Mouse (Mus musculus) midbrain, postnatal 0 days (tissue): ENCODE results near the gene Orai2. TPM values are rescaled to one million over a fixed set of nuclear protein-coding genes. Genes with fewer than 3 reads are reported as not detected.
"Not testable (repeated sequence)": the region's sequence is repeated elsewhere in the genome, so short reads cannot be mapped to it uniquely, and the experiment has no call there.

Source experiments
- ATAC-seq: fragments of 200-750 bp; cut with Nextera tagmentation; 2 replicates; pipeline ENCODE4 v1.8.0; 2017; ENCODE audit warnings: moderate number of reproducible peaks, mild to moderate bottlenecking, moderate TSS enrichment, moderate library complexity; ENCODE audit not compliant: low FRiP score
- DNase-seq: peaks from one replicate; pipeline ENCODE4 v3.0.0-alpha.2; 2015; ENCODE audit warnings: low spot score
- H3K27ac ChIP-seq: fragments of 300-500 bp; sonication (generic); 2 replicates; pipeline ENCODE4 v1.5.1; 2014; ENCODE audit warnings: low read depth, mild to moderate bottlenecking, low read length, mixed read lengths
- H3K27me3 ChIP-seq: fragments of 300-500 bp; sonication (generic); 2 replicates; pipeline ENCODE4 v1.6.1; 2014; ENCODE audit warnings: low read length, control low read depth, mixed read lengths; ENCODE audit not compliant: insufficient read depth
- H3K36me3 ChIP-seq: fragments of 300-500 bp; sonication (generic); 2 replicates; pipeline ENCODE4 v1.6.1; 2014; ENCODE audit warnings: low read length, control low read depth, mixed read lengths; ENCODE audit not compliant: insufficient read depth
- H3K4me1 ChIP-seq: fragments of 300-500 bp; sonication (generic); 2 replicates; pipeline ENCODE4 v1.6.1; 2014; ENCODE audit warnings: mild to moderate bottlenecking, control low read depth, antibody characterized with exemption, low read length, mixed read lengths; ENCODE audit not compliant: insufficient read depth
- H3K4me2 ChIP-seq: fragments of 300-500 bp; sonication (generic); 2 replicates; pipeline ENCODE4 v1.6.1; 2014; ENCODE audit warnings: low read depth, mild to moderate bottlenecking, low read length, mixed read lengths; ENCODE audit not compliant: poor library complexity, severe bottlenecking
- H3K4me3 ChIP-seq: fragments of 300-500 bp; sonication (generic); 2 replicates; pipeline ENCODE4 v1.5.1; 2014; ENCODE audit warnings: low read depth, mild to moderate bottlenecking, low read length, moderate library complexity
- H3K9ac ChIP-seq: fragments of 300-500 bp; sonication (generic); replicated peaks from 2 replicates; pipeline ENCODE4 v1.6.1; 2014; ENCODE audit warnings: mild to moderate bottlenecking, low read length, moderate library complexity, mixed read lengths; ENCODE audit not compliant: poor library complexity, severe bottlenecking
- H3K9me3 ChIP-seq: fragments of 300-500 bp; sonication (generic); 2 replicates; pipeline ENCODE4 v1.6.1; 2016; ENCODE audit warnings: low read length, control low read depth
- CTCF ChIP-seq: IDR thresholded peaks from 2 replicates; pipeline ENCODE4 v1.5.1; 2016; ENCODE audit warnings: antibody characterized with exemption, mild to moderate bottlenecking
- WGBS: fragments of 180-500 bp; shearing (Covaris S2); extraction: QIAGEN DNeasy Blood & Tissue Kit; methylation state at CpG from one replicate; pipeline ENCODE4 v1.1.7; 2014; 5-methylcytosine and 5-hydroxymethylcytosine counted together
- polyA plus RNA-seq: library from polyadenylated mRNA; unstranded; fragments of >200 nt; fragmentation: Nextera tagmentation; extraction: Ambion mirVana; gene quantifications from 2 replicates; pipeline ENCODE4 v1.2.1, GENCODE M21; 2015
- total RNA-seq: library from RNA; depleted of rRNA; stranded (reverse); fragments of >200 nt; gene quantifications from 2 replicates; pipeline ENCODE4 v1.2.3, GENCODE M21; 2014

Orai2 gene
- total and polyA plus RNA-seq, 2 experiments from 2014 or later, result 68.8 to 136 TPM

GRCm38 (mm10) chr5:136115891-136116783 is 54.4 kb downstream of the Orai2 start, which contains the start of gene Polr2j:
Polr2j (plus strand) TSS chr5:136116631.
- 2% methylated on average over 42 of the region's 42 CpGs for WGBS
- peaks cover 8% of the 10 kb centered on the region for H3K4me1 ChIP-seq
- H3K4me2 ChIP-seq, result peak within 1 kb of the TSS; percentile 72
- H3K36me3 ChIP-seq, result peaks cover 12% of the 10 kb centered on the region
- H3K4me3 ChIP-seq, result peak within 1 kb of the TSS; percentile 86
- peak; percentile 100 for TF ChIP-seq CTCF
- ATAC-seq (peak; percentile 96), DNase-seq (peak; percentile 97)
- H3K27me3 ChIP-seq, result no peaks in the 10 kb centered on the region
- H3K9ac ChIP-seq, result peak within 1 kb of the TSS; percentile 88
- no peaks in the 10 kb centered on the region for H3K9me3 ChIP-seq
- peak within 1 kb of the TSS; percentile 81 for H3K27ac ChIP-seq

GRCm38 (mm10) chr5:136113546-136113945 is 57.0 kb downstream of the Orai2 start:
- WGBS, result 48% methylated on average over 4 of the region's 4 CpGs

GRCm38 (mm10) chr5:136109042-136109441 is 61.5 kb downstream of the Orai2 start:
- Histone ChIP-seq H3K27me3 (no peaks in the 10 kb centered on the region), H3K9ac (no peak overlapping the region), H3K27ac (no peak overlapping the region), H3K4me2 (no peak overlapping the region), H3K9me3 (no peaks in the 10 kb centered on the region), H3K4me1 (no peaks in the 10 kb centered on the region), H3K36me3 (0 out of 2 replicates have a peak, but pooled peaks cover 6% of the 10 kb centered on the region), H3K4me3 (no peak overlapping the region)
- no peak for ATAC-seq
- no peak for DNase-seq
- 77% methylated on average over 3 of the region's 3 CpGs for WGBS
- no peak for TF ChIP-seq CTCF

More at GRCm38 (mm10) chr5:136113546-136113945, 57.0 kb downstream of the Orai2 start:
- H3K27ac ChIP-seq, H3K9ac ChIP-seq, H3K4me3 ChIP-seq, H3K36me3 ChIP-seq, ATAC-seq, DNase-seq, H3K4me1 ChIP-seq, H3K9me3 ChIP-seq, H3K4me2 ChIP-seq, H3K27me3 ChIP-seq: not testable (repeated sequence)

- 63% methylated on average over 2 of the region's 2 CpGs for WGBS
- Histone ChIP-seq H3K27me3 (no peaks in the 10 kb centered on the region), H3K4me2 (no peak overlapping the region), H3K4me1 (no peaks in the 10 kb centered on the region), H3K27ac (no peak overlapping the region), H3K4me3 (no peak overlapping the region), H3K36me3 (0 out of 2 replicates have a peak, but pooled peaks cover 6% of the 10 kb centered on the region), H3K9me3 (no peaks in the 10 kb centered on the region), H3K9ac (no peak overlapping the region)
- ATAC-seq (no peak), DNase-seq (no peak)
- no peak for TF ChIP-seq CTCF
Observed at GRCm38 (mm10) chr5:136108486-136108885, 62.0 kb downstream of the Orai2 start.

GRCm38 (mm10) chr5:136104511-136104910 is 66.0 kb downstream of the Orai2 start:
- ATAC-seq, result no peak
- Histone ChIP-seq H3K4me3 (no peak overlapping the region), H3K27ac (no peak overlapping the region), H3K27me3 (no peaks in the 10 kb centered on the region), H3K4me2 (no peak overlapping the region), H3K36me3 (peaks cover 9% of the 10 kb centered on the region; the same call in 1 of the 2 replicates), H3K9me3 (no peaks in the 10 kb centered on the region), H3K4me1 (no peaks in the 10 kb centered on the region), H3K9ac (no peak overlapping the region)
- WGBS, result 83% methylated on average over 5 of the region's 5 CpGs
- TF ChIP-seq CTCF, result peak; percentile 67
- DNase-seq, result no peak
